Mouse (Mus musculus): ENCODE data around the gene Slc13a4. TPM values are rescaled to one million over a fixed set of nuclear protein-coding genes. Genes with fewer than 3 reads are reported as not detected.

Slc13a4 gene
- polyA plus RNA-seq (2015; fragmentation: Nextera tagmentation; extraction: Ambion mirVana) = 0.12 and 0.21 TPM in 2 replicates

GRCm38 (mm10) chr6:35308037-35308436, at the start of gene Slc13a4:
Gene Slc13a4 (minus strand): TSS chr6:35308131.
- Histone ChIP-seq H3K4me1 (replicated peaks; ENCODE audit: control insufficient read depth, insufficient read depth) (no peaks in the 10 kb centered on the region), H3K4me2 (replicated peaks; ENCODE audit: low read depth) (no peak within 1 kb of the TSS), H3K4me3 (ENCODE audit: low read depth, low read length) (no peak within 1 kb of the TSS), H3K9ac (ENCODE audit: low read length) (no peak within 1 kb of the TSS), H3K9me3 (ENCODE audit: control insufficient read depth, low read length) (no peaks in the 10 kb centered on the region), H3K36me3 (ENCODE audit: control insufficient read depth, insufficient read depth, low read length) (no peaks in the 10 kb centered on the region), H3K27ac (replicated peaks) (no peak within 1 kb of the TSS), H3K27me3 (ENCODE audit: control insufficient read depth, insufficient read depth, low read length) (no peaks in the 10 kb centered on the region)
- ATAC-seq (ENCODE audit: low FRiP score, low TSS enrichment) = no peak
- DNase-seq (ENCODE audit: low spot score) = no peak
- 49% methylated on average over 7 of the region's 7 CpGs for WGBS
- no peak for TF ChIP-seq CTCF (IDR thresholded peaks at IDR 0.05; ENCODE audit: low read depth)
- no peak for TF ChIP-seq EP300 (optimal IDR thresholded peaks at IDR 0.05)

- H3K36me3 ChIP-seq (ENCODE audit: control insufficient read depth, insufficient read depth, low read length) = no peaks in the 10 kb centered on the region
- no peak overlapping the region for H3K4me3 ChIP-seq (ENCODE audit: low read depth, low read length)
- H3K27me3 ChIP-seq (ENCODE audit: control insufficient read depth, insufficient read depth, low read length) = no peaks in the 10 kb centered on the region
- WGBS = 87% methylated on average over 3 of the region's 3 CpGs
- no peak overlapping the region for H3K4me2 ChIP-seq (replicated peaks; ENCODE audit: low read depth)
- H3K9me3 ChIP-seq (ENCODE audit: control insufficient read depth, low read length) = no peaks in the 10 kb centered on the region
- TF ChIP-seq CTCF (IDR thresholded peaks at IDR 0.05; ENCODE audit: low read depth) (no peak), EP300 (optimal IDR thresholded peaks at IDR 0.05) (no peak)
- 0 out of 2 replicates have a peak, but pooled peaks cover 3% of the 10 kb centered on the region for H3K4me1 ChIP-seq (replicated peaks; ENCODE audit: control insufficient read depth, insufficient read depth)
- no peak overlapping the region for H3K27ac ChIP-seq (replicated peaks)
- H3K9ac ChIP-seq (ENCODE audit: low read length) = no peak overlapping the region
- ATAC-seq (ENCODE audit: low FRiP score, low TSS enrichment) = no peak
- DNase-seq (ENCODE audit: low spot score) = no peak
Measured at GRCm38 (mm10) chr6:35355320-35355719, 47.4 kb upstream of the Slc13a4 start.

GRCm38 (mm10) chr6:35354622-35354998, 46.7 kb upstream of the Slc13a4 start:
- TF ChIP-seq EP300 (optimal IDR thresholded peaks at IDR 0.05) = no peak
- no peak for TF ChIP-seq CTCF (IDR thresholded peaks at IDR 0.05; ENCODE audit: low read depth)
- Histone ChIP-seq H3K9me3 (ENCODE audit: control insufficient read depth, low read length) (no peaks in the 10 kb centered on the region), H3K27ac (replicated peaks) (no peak overlapping the region), H3K4me3 (ENCODE audit: low read depth, low read length) (no peak overlapping the region), H3K9ac (ENCODE audit: low read length) (no peak overlapping the region), H3K4me1 (replicated peaks; ENCODE audit: control insufficient read depth, insufficient read depth) (0 out of 2 replicates have a peak, but pooled peaks cover 3% of the 10 kb centered on the region), H3K4me2 (replicated peaks; ENCODE audit: low read depth) (no peak overlapping the region), H3K27me3 (ENCODE audit: control insufficient read depth, insufficient read depth, low read length) (no peaks in the 10 kb centered on the region), H3K36me3 (ENCODE audit: control insufficient read depth, insufficient read depth, low read length) (no peaks in the 10 kb centered on the region)
- no peak for DNase-seq (ENCODE audit: low spot score)
- ATAC-seq (ENCODE audit: low FRiP score, low TSS enrichment) = no peak
- 22% methylated on average over 6 of the region's 6 CpGs for WGBS

GRCm38 (mm10) chr6:35353846-35354621, 46.1 kb upstream of the Slc13a4 start:
- DNase-seq (ENCODE audit: low spot score) (no peak), ATAC-seq (ENCODE audit: low FRiP score, low TSS enrichment) (no peak)
- Histone ChIP-seq H3K4me2 (replicated peaks; ENCODE audit: low read depth) (no peak overlapping the region), H3K9me3 (ENCODE audit: control insufficient read depth, low read length) (no peaks in the 10 kb centered on the region), H3K36me3 (ENCODE audit: control insufficient read depth, insufficient read depth, low read length) (no peaks in the 10 kb centered on the region), H3K9ac (ENCODE audit: low read length) (no peak overlapping the region), H3K27ac (replicated peaks) (no peak overlapping the region), H3K27me3 (ENCODE audit: control insufficient read depth, insufficient read depth, low read length) (no peaks in the 10 kb centered on the region), H3K4me1 (replicated peaks; ENCODE audit: control insufficient read depth, insufficient read depth) (0 out of 2 replicates have a peak, but pooled peaks cover 3% of the 10 kb centered on the region), H3K4me3 (ENCODE audit: low read depth, low read length) (no peak overlapping the region)
- TF ChIP-seq CTCF (IDR thresholded peaks at IDR 0.05; ENCODE audit: low read depth) = no peak
- no peak for TF ChIP-seq EP300 (optimal IDR thresholded peaks at IDR 0.05)
- 21% methylated on average over 16 of the region's 18 CpGs for WGBS

GRCm38 (mm10) chr6:35353416-35353815, 45.5 kb upstream of the Slc13a4 start:
- H3K36me3 ChIP-seq (ENCODE audit: control insufficient read depth, insufficient read depth, low read length) = no peaks in the 10 kb centered on the region
- no peaks in the 10 kb centered on the region for H3K27me3 ChIP-seq (ENCODE audit: control insufficient read depth, insufficient read depth, low read length)
- H3K9ac ChIP-seq (ENCODE audit: low read length) = no peak overlapping the region
- no peak for TF ChIP-seq CTCF (IDR thresholded peaks at IDR 0.05; ENCODE audit: low read depth)
- no peak for TF ChIP-seq EP300 (optimal IDR thresholded peaks at IDR 0.05)
- no peak overlapping the region for H3K4me3 ChIP-seq (ENCODE audit: low read depth, low read length)
- DNase-seq (ENCODE audit: low spot score) (no peak), ATAC-seq (ENCODE audit: low FRiP score, low TSS enrichment) (no peak)
- H3K4me2 ChIP-seq (replicated peaks; ENCODE audit: low read depth) = no peak overlapping the region
- WGBS = 63% methylated on average over 5 of the region's 5 CpGs
- no peak overlapping the region for H3K27ac ChIP-seq (replicated peaks)
- H3K4me1 ChIP-seq (replicated peaks; ENCODE audit: control insufficient read depth, insufficient read depth) = 0 out of 2 replicates have a peak, but pooled peaks cover 3% of the 10 kb centered on the region
- H3K9me3 ChIP-seq (ENCODE audit: control insufficient read depth, low read length) = no peaks in the 10 kb centered on the region

GRCm38 (mm10) chr6:35352867-35353266, 44.9 kb upstream of the Slc13a4 start:
- 73% methylated on average over 8 of the region's 8 CpGs for WGBS
- H3K9me3 ChIP-seq (ENCODE audit: control insufficient read depth, low read length) = no peaks in the 10 kb centered on the region

More at GRCm38 (mm10) chr6:35352867-35353266, 44.9 kb upstream of the Slc13a4 start:
- Histone ChIP-seq H3K36me3 (ENCODE audit: control insufficient read depth, insufficient read depth, low read length) (no peaks in the 10 kb centered on the region), H3K9ac (ENCODE audit: low read length) (no peak overlapping the region), H3K4me2 (replicated peaks; ENCODE audit: low read depth) (no peak overlapping the region), H3K4me3 (ENCODE audit: low read depth, low read length) (no peak overlapping the region), H3K27ac (replicated peaks) (no peak overlapping the region), H3K27me3 (ENCODE audit: control insufficient read depth, insufficient read depth, low read length) (no peaks in the 10 kb centered on the region), H3K4me1 (replicated peaks; ENCODE audit: control insufficient read depth, insufficient read depth) (0 out of 2 replicates have a peak, but pooled peaks cover 3% of the 10 kb centered on the region)
- no peak for ATAC-seq (ENCODE audit: low FRiP score, low TSS enrichment)
- TF ChIP-seq CTCF (IDR thresholded peaks at IDR 0.05; ENCODE audit: low read depth) = no peak
- no peak for TF ChIP-seq EP300 (optimal IDR thresholded peaks at IDR 0.05)
- DNase-seq (ENCODE audit: low spot score) = no peak

Data from stomach, postnatal 0 days (tissue).